Mouse (Mus musculus): ENCODE results near the gene Dnah2. TPM values are rescaled to one million over a fixed set of nuclear protein-coding genes. Genes with fewer than 3 reads are reported as not detected.
A peak's percentile ranks its signal among the peaks of the same experiment; 100 is the strongest.
"Not testable (repeated sequence)": the region's sequence is repeated elsewhere in the genome, so short reads cannot be mapped to it uniquely, and the experiment has no call there.

Dnah2 gene
- polyA plus RNA-seq, 1 experiment, result 0.22 TPM

GRCm38 (mm10) chr11:69399201-69400082, 149.5 kb downstream of the Dnah2 start:
- 85% methylated on average over 66 of the region's 66 CpGs for WGBS
- Histone ChIP-seq H3K36me3 (ENCODE audit: control insufficient read depth, insufficient read depth, low read length) (peaks cover 46% of the 10 kb centered on the region), H3K27me3 (ENCODE audit: control insufficient read depth, insufficient read depth, low read length) (no peaks in the 10 kb centered on the region), H3K27ac (ENCODE audit: insufficient read depth, low read depth, low read length) (no peak overlapping the region), H3K4me1 (ENCODE audit: control insufficient read depth, insufficient read depth, insufficient read length, low read length) (peaks cover 5% of the 10 kb centered on the region), H3K4me3 (ENCODE audit: low read depth, low read length) (peak overlapping the region; percentile 14)
- no peak for TF ChIP-seq CTCF (IDR thresholded peaks at IDR 0.05; ENCODE audit: extremely low read depth, insufficient read length, insufficient replicate concordance, low read depth, low read length)
- TF ChIP-seq POLR2A (IDR thresholded peaks at IDR 0.05; ENCODE audit: low read depth, low read length), result no peak

GRCm38 (mm10) chr11:69398486-69399200, 150.3 kb downstream of the Dnah2 start:
- H3K4me3 ChIP-seq (ENCODE audit: low read depth, low read length), result peak overlapping the region; percentile 15; the same call in 1 of the 2 replicates
- peaks cover 38% of the 10 kb centered on the region for H3K36me3 ChIP-seq (ENCODE audit: control insufficient read depth, insufficient read depth, low read length)
- H3K4me1 ChIP-seq (ENCODE audit: control insufficient read depth, insufficient read depth, insufficient read length, low read length), result peaks cover 5% of the 10 kb centered on the region
- no peaks in the 10 kb centered on the region for H3K27me3 ChIP-seq (ENCODE audit: control insufficient read depth, insufficient read depth, low read length)
- WGBS, result 78% methylated on average over 21 of the region's 21 CpGs
- TF ChIP-seq CTCF (IDR thresholded peaks at IDR 0.05; ENCODE audit: extremely low read depth, insufficient read length, insufficient replicate concordance, low read depth, low read length) (no peak), POLR2A (IDR thresholded peaks at IDR 0.05; ENCODE audit: low read depth, low read length) (no peak)
- no peak overlapping the region for H3K27ac ChIP-seq (ENCODE audit: insufficient read depth, low read depth, low read length)

GRCm38 (mm10) chr11:69398059-69398458, 150.9 kb downstream of the Dnah2 start, which contains the start of gene Tmem88:
TSS of gene Tmem88 (minus strand) at chr11:69398234.
- WGBS, result 53% methylated on average over 16 of the region's 16 CpGs
- TF ChIP-seq CTCF (IDR thresholded peaks at IDR 0.05; ENCODE audit: extremely low read depth, insufficient read length, insufficient replicate concordance, low read depth, low read length), result no peak
- no peak; the same call in 1 of the 2 replicates for TF ChIP-seq POLR2A (IDR thresholded peaks at IDR 0.05; ENCODE audit: low read depth, low read length)
- Histone ChIP-seq H3K27me3 (ENCODE audit: control insufficient read depth, insufficient read depth, low read length) (no peaks in the 10 kb centered on the region), H3K4me1 (ENCODE audit: control insufficient read depth, insufficient read depth, insufficient read length, low read length) (peaks cover 5% of the 10 kb centered on the region), H3K27ac (ENCODE audit: insufficient read depth, low read depth, low read length) (peak within 1 kb of the TSS; percentile 28), H3K4me3 (ENCODE audit: low read depth, low read length) (peak within 1 kb of the TSS; percentile 49), H3K36me3 (ENCODE audit: control insufficient read depth, insufficient read depth, low read length) (peaks cover 33% of the 10 kb centered on the region)

GRCm38 (mm10) chr11:69397581-69398057, 151.3 kb downstream of the Dnah2 start:
- H3K27me3 ChIP-seq (ENCODE audit: control insufficient read depth, insufficient read depth, low read length), result no peaks in the 10 kb centered on the region
- H3K27ac ChIP-seq (ENCODE audit: insufficient read depth, low read depth, low read length), result peak overlapping the region; percentile 28
- 70% methylated on average over 24 of the region's 24 CpGs for WGBS

GRCm38 (mm10) chr11:69396772-69397171, 152.1 kb downstream of the Dnah2 start:
- Histone ChIP-seq H3K27me3 (ENCODE audit: control insufficient read depth, insufficient read depth, low read length) (no peaks in the 10 kb centered on the region), H3K27ac (ENCODE audit: insufficient read depth, low read depth, low read length) (peak overlapping the region; percentile 32), H3K4me1 (ENCODE audit: control insufficient read depth, insufficient read depth, insufficient read length, low read length) (peaks cover 5% of the 10 kb centered on the region), H3K4me3 (ENCODE audit: low read depth, low read length) (peak overlapping the region; percentile 69), H3K36me3 (ENCODE audit: control insufficient read depth, insufficient read depth, low read length) (peaks cover 23% of the 10 kb centered on the region)
- TF ChIP-seq POLR2A (IDR thresholded peaks at IDR 0.05; ENCODE audit: low read depth, low read length) (no peak), CTCF (IDR thresholded peaks at IDR 0.05; ENCODE audit: extremely low read depth, insufficient read length, insufficient replicate concordance, low read depth, low read length) (no peak)
- WGBS, result 49% methylated on average over 11 of the region's 11 CpGs

More at GRCm38 (mm10) chr11:69397581-69398057, 151.3 kb downstream of the Dnah2 start:
- H3K4me1 ChIP-seq (ENCODE audit: control insufficient read depth, insufficient read depth, insufficient read length, low read length), result peaks cover 5% of the 10 kb centered on the region
- H3K4me3 ChIP-seq (ENCODE audit: low read depth, low read length), result peak overlapping the region; percentile 49
- TF ChIP-seq POLR2A (IDR thresholded peaks at IDR 0.05; ENCODE audit: low read depth, low read length) (no peak), CTCF (IDR thresholded peaks at IDR 0.05; ENCODE audit: extremely low read depth, insufficient read length, insufficient replicate concordance, low read depth, low read length) (no peak)
- H3K36me3 ChIP-seq (ENCODE audit: control insufficient read depth, insufficient read depth, low read length), result peaks cover 30% of the 10 kb centered on the region

GRCm38 (mm10) chr11:69395634-69396373, 153.1 kb downstream of the Dnah2 start:
- Histone ChIP-seq H3K27me3 (ENCODE audit: control insufficient read depth, insufficient read depth, low read length) (no peaks in the 10 kb centered on the region), H3K36me3 (ENCODE audit: control insufficient read depth, insufficient read depth, low read length) (peaks cover 16% of the 10 kb centered on the region), H3K4me1 (ENCODE audit: control insufficient read depth, insufficient read depth, insufficient read length, low read length) (peaks cover 3% of the 10 kb centered on the region), H3K27ac (ENCODE audit: insufficient read depth, low read depth, low read length) (peak overlapping the region; percentile 91), H3K4me3 (ENCODE audit: low read depth, low read length) (peak overlapping the region; percentile 71)
- TF ChIP-seq CTCF (IDR thresholded peaks at IDR 0.05; ENCODE audit: extremely low read depth, insufficient read length, insufficient replicate concordance, low read depth, low read length) (no peak), POLR2A (IDR thresholded peaks at IDR 0.05; ENCODE audit: low read depth, low read length) (peak; percentile 29; the same call in 1 of the 2 replicates)
- under 1% methylated on average over 48 of the region's 48 CpGs for whole genome bisulfite sequencing

GRCm38 (mm10) chr11:69395235-69395633, 153.7 kb downstream of the Dnah2 start, which contains the start of the genes Naa38 and Cyb5d1:
TSS of gene Naa38 (plus strand) at chr11:69395487.
TSS of gene Cyb5d1 (minus strand) at chr11:69395631.
- under 1% methylated on average over 24 of the region's 24 CpGs for WGBS
- H3K4me1 ChIP-seq (ENCODE audit: control insufficient read depth, insufficient read depth, insufficient read length, low read length); H3K27me3 ChIP-seq (ENCODE audit: control insufficient read depth, insufficient read depth, low read length): not testable (repeated sequence)
- peak within 1 kb of the TSS; percentile 71 for H3K4me3 ChIP-seq (ENCODE audit: low read depth, low read length)
- peak within 1 kb of the TSS; percentile 91 for H3K27ac ChIP-seq (ENCODE audit: insufficient read depth, low read depth, low read length)
- H3K36me3 ChIP-seq (ENCODE audit: control insufficient read depth, insufficient read depth, low read length), result peaks cover 10% of the 10 kb centered on the region

GRCm38 (mm10) chr11:69394591-69395167, 154.2 kb downstream of the Dnah2 start:
- not testable (repeated sequence) for H3K4me1 ChIP-seq (ENCODE audit: control insufficient read depth, insufficient read depth, insufficient read length, low read length); H3K27me3 ChIP-seq (ENCODE audit: control insufficient read depth, insufficient read depth, low read length); H3K36me3 ChIP-seq (ENCODE audit: control insufficient read depth, insufficient read depth, low read length)
- Histone ChIP-seq H3K27ac (ENCODE audit: insufficient read depth, low read depth, low read length) (peak overlapping the region; percentile 53; the same call in 1 of the 2 replicates), H3K4me3 (ENCODE audit: low read depth, low read length) (peak overlapping the region; percentile 71)
- 1% methylated on average over 31 of the region's 31 CpGs for WGBS
